Mouse (Mus musculus) bone marrow, adult 2 months (tissue): ENCODE results near the gene Tnxb.

Experiments used
- CTCF ChIP-seq: fragments of 200-500 bp; IDR thresholded peaks from 2 replicates; pipeline ENCODE4 v1.5.1; 2011; ENCODE audit warnings: low read length, control low read depth; ENCODE audit not compliant: control insufficient read depth, insufficient read depth
- POLR2A ChIP-seq: fragments of 200-500 bp; IDR thresholded peaks from 2 replicates; pipeline ENCODE4 v1.6.1; 2011; ENCODE audit warnings: low read depth, mild to moderate bottlenecking, control low read depth, low read length, borderline replicate concordance; ENCODE audit not compliant: control insufficient read depth

- no peak for TF ChIP-seq CTCF
- TF ChIP-seq POLR2A = no peak
Measured at GRCm38 (mm10) chr17:34683686-34684220, 13.4 kb downstream of the Tnxb start.
